Mouse (Mus musculus) kidney, postnatal 36 days (tissue): ENCODE measurements around the gene Vcam1.

ENCODE experiments used
- DNase-seq, 2 experiments: peaks; one replicate each; pipeline ENCODE4 v3.0.0; 2021 to 2022; ENCODE audit warnings: mixed read lengths in 2 of 2

Vcam1 gene

GRCm38 (mm10) chr3:116080939-116081676 lies 48.4 kb downstream of the Vcam1 start:
- DNase-seq, result peak in 1 of 2 experiments; percentile 4

- DNase-seq, result no peak
These were observed 49.2 kb downstream of the Vcam1 start for GRCm38 (mm10) chr3:116080166-116080788.

GRCm38 (mm10) chr3:116078490-116078889 lies 51.0 kb downstream of the Vcam1 start:
- no peak for DNase-seq

- DNase-seq, result no peak
These were observed 52.7 kb downstream of the Vcam1 start for GRCm38 (mm10) chr3:116076739-116077138.

- no peak for DNase-seq
These were observed 56.9 kb downstream of the Vcam1 start for GRCm38 (mm10) chr3:116072584-116072983.

GRCm38 (mm10) chr3:116062141-116062540 lies 67.3 kb downstream of the Vcam1 start:
- no peak for DNase-seq

GRCm38 (mm10) chr3:116060320-116060719 lies 69.2 kb downstream of the Vcam1 start:
- DNase-seq, result no peak
